ENCODE assay signal across 8 mouse cellular contexts in the genomic region with DNA sequence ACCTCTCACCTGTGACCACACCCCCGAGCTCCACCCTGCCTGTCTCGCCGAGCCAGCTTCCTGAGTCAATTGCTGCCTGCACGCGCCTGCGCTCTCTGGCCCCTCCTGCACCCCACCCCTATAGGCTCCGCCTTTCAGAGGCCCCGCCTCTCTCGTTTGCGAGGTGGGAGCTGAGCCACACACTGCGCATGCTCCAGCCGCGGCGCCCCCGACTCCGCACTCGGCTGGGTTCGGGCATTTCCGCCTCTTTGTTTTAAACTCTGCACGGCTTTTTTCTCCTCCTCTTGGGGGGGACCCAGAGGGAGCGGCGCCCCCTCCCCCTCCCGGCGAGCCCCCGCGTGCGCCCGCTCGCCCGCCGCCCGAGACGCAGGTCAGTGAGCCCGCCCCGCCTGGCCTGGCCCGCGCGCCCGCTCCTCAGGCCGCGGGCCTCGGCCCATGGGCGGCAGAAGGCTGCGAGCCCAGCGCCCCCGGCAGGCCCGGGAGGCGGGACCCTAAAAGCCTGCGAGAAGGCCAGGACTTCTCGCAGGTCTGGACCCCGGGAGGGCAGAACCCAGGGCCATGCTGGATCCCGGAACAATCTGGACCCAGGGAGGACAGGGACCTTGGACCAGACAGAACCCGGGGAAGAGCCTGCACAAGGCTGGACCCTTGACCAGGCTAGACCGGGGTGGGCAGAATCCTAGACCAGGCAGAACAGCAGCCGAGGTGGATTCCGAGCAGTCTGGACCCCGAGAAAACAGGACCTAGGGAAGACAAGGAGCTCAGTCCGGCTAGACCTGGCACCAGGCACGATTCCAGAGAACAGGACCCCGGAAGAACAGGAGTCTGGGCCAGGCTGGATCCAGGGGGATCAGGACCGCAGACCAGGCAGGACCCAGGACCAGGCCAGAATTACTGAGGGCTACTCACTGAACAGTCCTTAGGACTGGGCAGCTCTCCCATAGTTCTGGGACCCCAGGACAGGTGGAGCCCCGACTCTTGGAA. TPM values are rescaled to one million over a fixed set of nuclear protein-coding genes. Genes with fewer than 3 reads are reported as not detected.
DNase-seq lines count a peak whose midpoint lies in the region; ATAC-seq and TF ChIP-seq lines count a peak whose summit lies in the region.

A gene (plus strand): TSS at position 151 of the 984 bp plus-strand sequence.

- CTCF ChIA-PET in Patski (lab: Charles Lee): interaction anchor here (1.3 kb wide), 1 partner anchor 27 kb away, joined by 4 read pairs; a partner anchor contains a TSS

- TF ChIP-seq CTCF in Patski (IDR thresholded peaks at IDR 0.05): no peak

- H3K9ac ChIP-seq in hindbrain, embryonic 15.5 days: peak within 1 kb of the TSS; percentile 96

- H3K9me3 ChIP-seq in hindbrain, embryonic 15.5 days: no peaks in the 10 kb centered on the region

- 1% methylated on average over 55 of the region's 62 CpGs for WGBS in hindbrain, embryonic 15.5 days

- peak within 1 kb of the TSS; percentile 94 for H3K4me2 ChIP-seq in hindbrain, embryonic 15.5 days

- H3K36me3 ChIP-seq in hindbrain, embryonic 15.5 days: no peaks in the 10 kb centered on the region

- POLR2A ChIA-PET in Patski (lab: Charles Lee): interaction anchor here (0.6 to 0.7 kb wide), 2 partner anchors 11 to 43 kb away, joined by 3 read pairs; no protein-coding TSS in a partner anchor

- peak; percentile 92 for ATAC-seq in Patski
- peak; percentile 98 for ATAC-seq in hindbrain, embryonic 15.5 days (ENCODE audit: low FRiP score, low read depth)

- peaks cover 45% of the 10 kb centered on the region for H3K4me1 ChIP-seq in hindbrain, embryonic 15.5 days (replicated peaks)

- in situ Hi-C loops in Patski (cut with MboI; ENCODE audit: low pct_unique_long_range_greater_than_20kb): no loop called here

- peaks cover 4% of the 10 kb centered on the region for H3K27me3 ChIP-seq in Patski
- 0 out of 2 replicates have a peak, but pooled peaks cover 10% of the 10 kb centered on the region for H3K27me3 ChIP-seq in hindbrain, embryonic 15.5 days

- H3K27ac ChIP-seq in hindbrain, embryonic 15.5 days (replicated peaks): peak within 1 kb of the TSS; percentile 84

- peak; percentile 74 for DNase-seq in Patski (ENCODE audit: low read depth, low spot score)
- DNase-seq in cerebellum, postnatal 14 days: peak; percentile 98 to 99
- peak; percentile 89 to 94 for DNase-seq in frontal cortex, postnatal 25 days (ENCODE audit: low spot score in 2 of 2)
- peak; percentile 95 for DNase-seq in left cerebral cortex, adult 11 months (ENCODE audit: low spot score)
- DNase-seq in lung, postnatal 4 days: peak; percentile 98 to 99
- DNase-seq in retina, postnatal 7 days (ENCODE audit: low read depth, low spot score): peak; percentile 92
- DNase-seq in urinary bladder, adult 2 months (ENCODE audit: low spot score): peak; percentile 90

- H3K4me3 ChIP-seq in hindbrain, embryonic 15.5 days: peak within 1 kb of the TSS; percentile 83

RNA-seq across cellular contexts. Expression of the gene that starts here (rescaled TPM):
- 42.5 TPM for polyA plus RNA-seq in Patski (2021)
- 24.0 and 24.3 TPM in 2 replicates for polyA plus RNA-seq in hindbrain, embryonic 15.5 days (2015; fragmentation: Nextera tagmentation; extraction: Ambion mirVana)
- polyA plus RNA-seq in urinary bladder, adult 2 months (2012; rRNA removed): 13.9 and 17.1 TPM in 2 replicates

Comparison
In these comparisons a context has a peak if more than half of its experiments do, and no peak if none do; other contexts are left out.
1. Peak in every context shown above with its lines: DNase-seq, ATAC-seq, H3K4me3 ChIP-seq and H3K27ac ChIP-seq.